Mouse (Mus musculus): ENCODE measurements at regions not wholly inside any gene's neighbourhood (a gene's known extent, or its start where the extent isn't known, plus 50 kb on each side); places are given as distances from the start of the nearest gene placed in this dataset.
"Not testable (repeated sequence)": the region's sequence is repeated elsewhere in the genome, so short reads cannot be mapped to it uniquely, and the experiment has no call there.

- DNase-seq (ENCODE audit: low read depth, low spot score): no peak
- Histone ChIP-seq H3K27me3 (ENCODE audit: control insufficient read depth in 1 of 2, insufficient read depth in 2 of 2, low read length in 2 of 2) (no peaks in the 10 kb centered on the region), H3K27ac (ENCODE audit: control insufficient read depth, low read depth, low read length) (no peak overlapping the region), H3K36me3 (ENCODE audit: control insufficient read depth in 1 of 2, insufficient read depth in 2 of 2, low read length in 2 of 2) (no peaks in the 10 kb centered on the region), H3K9ac (ENCODE audit: control insufficient read depth, low read depth, low read length, poor library complexity, severe bottlenecking) (no peak overlapping the region), H3K9me3 (replicated peaks; ENCODE audit: insufficient read depth, low read length) (no peaks in the 10 kb centered on the region), H3K4me3 (ENCODE audit: control insufficient read depth in 1 of 2, insufficient read depth in 1 of 2, low read depth in 2 of 2, low read length in 2 of 2) (no peak overlapping the region), H3K4me1 (ENCODE audit: control insufficient read depth in 1 of 2, insufficient read depth in 2 of 2, low read length in 2 of 2) (no peaks in the 10 kb centered on the region), H3K79me2 (ENCODE audit: control insufficient read depth, insufficient read depth, low read length, poor library complexity) (no peaks in the 10 kb centered on the region)
- TF ChIP-seq GATA1 (IDR thresholded peaks at IDR 0.05; ENCODE audit: low read depth, low read length): no peak
- no peak for TF ChIP-seq EP300 (IDR thresholded peaks at IDR 0.05; ENCODE audit: low read depth in 1 of 2, low read length in 2 of 2)
- no peak for TF ChIP-seq CTCF (IDR thresholded peaks at IDR 0.05 in 2 of 3, conservative IDR thresholded peaks at IDR 0.05 in 1 of 3; ENCODE audit: control insufficient read depth in 1 of 3, insufficient read depth in 1 of 3, low read depth in 2 of 3, low read length in 3 of 3, poor library complexity in 1 of 3, severe bottlenecking in 1 of 3)
- TF ChIP-seq TBP (IDR thresholded peaks at IDR 0.05; ENCODE audit: low read depth, low read length): no peak
- no peak for TF ChIP-seq BHLHE40 (IDR thresholded peaks at IDR 0.05; ENCODE audit: borderline replicate concordance, low read depth, low read length)
- no peak for TF ChIP-seq MAZ (IDR thresholded peaks at IDR 0.05; ENCODE audit: low read depth, low read length)
- no peak for TF ChIP-seq ZMIZ1 (IDR thresholded peaks at IDR 0.05; ENCODE audit: low read depth, low read length)
- no peak for TF ChIP-seq HCFC1 (IDR thresholded peaks at IDR 0.05; ENCODE audit: low read depth, low read length)
- no peak for TF ChIP-seq NELFE (IDR thresholded peaks at IDR 0.05; ENCODE audit: low read depth, low read length)
- TF ChIP-seq POLR2A (IDR thresholded peaks at IDR 0.05; ENCODE audit: control insufficient read depth in 1 of 2, insufficient read depth in 1 of 2, low read depth in 1 of 2, low read length in 2 of 2, poor library complexity in 1 of 2): no peak
- TF ChIP-seq CHD1 (IDR thresholded peaks at IDR 0.05; ENCODE audit: low read depth, low read length): no peak
- no peak for TF ChIP-seq ZKSCAN1 (IDR thresholded peaks at IDR 0.05; ENCODE audit: low read depth, low read length)
- no peak for TF ChIP-seq E2F4 (IDR thresholded peaks at IDR 0.05; ENCODE audit: borderline replicate concordance, low read depth, low read length)
- TF ChIP-seq ZNF384 (IDR thresholded peaks at IDR 0.05; ENCODE audit: low read depth, low read length): no peak
- TF ChIP-seq SIN3A (IDR thresholded peaks at IDR 0.05; ENCODE audit: low read length): no peak
- no peak for TF ChIP-seq ZC3H11A (IDR thresholded peaks at IDR 0.05; ENCODE audit: low read depth, low read length)
- no peak for TF ChIP-seq ETS1 (IDR thresholded peaks at IDR 0.05; ENCODE audit: low read depth, low read length)
- no peak for TF ChIP-seq MAX (IDR thresholded peaks at IDR 0.05; ENCODE audit: low read length)
Observed at GRCm38 (mm10) chr1:41916730-41917347, 778.7 kb upstream of the Pou3f3 start.

GRCm38 (mm10) chr1:41917807-41918206 is 777.8 kb upstream of the Pou3f3 start:
- not testable (repeated sequence) for H3K27me3 ChIP-seq (ENCODE audit: control insufficient read depth in 1 of 2, insufficient read depth in 2 of 2, low read length in 2 of 2); DNase-seq (ENCODE audit: low read depth, low spot score); H3K4me3 ChIP-seq (ENCODE audit: control insufficient read depth in 1 of 2, insufficient read depth in 1 of 2, low read depth in 2 of 2, low read length in 2 of 2); H3K4me1 ChIP-seq (ENCODE audit: control insufficient read depth in 1 of 2, insufficient read depth in 2 of 2, low read length in 2 of 2); H3K9me3 ChIP-seq (replicated peaks; ENCODE audit: insufficient read depth, low read length); H3K27ac ChIP-seq (ENCODE audit: control insufficient read depth, low read depth, low read length); H3K79me2 ChIP-seq (ENCODE audit: control insufficient read depth, insufficient read depth, low read length, poor library complexity); H3K9ac ChIP-seq (ENCODE audit: control insufficient read depth, low read depth, low read length, poor library complexity, severe bottlenecking); H3K36me3 ChIP-seq (ENCODE audit: control insufficient read depth in 1 of 2, insufficient read depth in 2 of 2, low read length in 2 of 2)

All from MEL (cell line).